Mouse (Mus musculus) layer of hippocampus, adult 8-10 months (tissue): ENCODE measurements at regions not wholly inside any gene's neighbourhood (a gene's known extent, or its start where the extent isn't known, plus 50 kb on each side); places are given as distances from the start of the nearest gene placed in this dataset.
A peak's percentile ranks its signal among the peaks of the same experiment; 100 is the strongest.
"Not testable (repeated sequence)": the region's sequence is repeated elsewhere in the genome, so short reads cannot be mapped to it uniquely, and the experiment has no call there.

Source experiments
- DNase-seq, 2 experiments: peaks; one replicate each; pipeline ENCODE4 v3.0.0; 2022; ENCODE audit warnings: low spot score in 2 of 2

DNA sequence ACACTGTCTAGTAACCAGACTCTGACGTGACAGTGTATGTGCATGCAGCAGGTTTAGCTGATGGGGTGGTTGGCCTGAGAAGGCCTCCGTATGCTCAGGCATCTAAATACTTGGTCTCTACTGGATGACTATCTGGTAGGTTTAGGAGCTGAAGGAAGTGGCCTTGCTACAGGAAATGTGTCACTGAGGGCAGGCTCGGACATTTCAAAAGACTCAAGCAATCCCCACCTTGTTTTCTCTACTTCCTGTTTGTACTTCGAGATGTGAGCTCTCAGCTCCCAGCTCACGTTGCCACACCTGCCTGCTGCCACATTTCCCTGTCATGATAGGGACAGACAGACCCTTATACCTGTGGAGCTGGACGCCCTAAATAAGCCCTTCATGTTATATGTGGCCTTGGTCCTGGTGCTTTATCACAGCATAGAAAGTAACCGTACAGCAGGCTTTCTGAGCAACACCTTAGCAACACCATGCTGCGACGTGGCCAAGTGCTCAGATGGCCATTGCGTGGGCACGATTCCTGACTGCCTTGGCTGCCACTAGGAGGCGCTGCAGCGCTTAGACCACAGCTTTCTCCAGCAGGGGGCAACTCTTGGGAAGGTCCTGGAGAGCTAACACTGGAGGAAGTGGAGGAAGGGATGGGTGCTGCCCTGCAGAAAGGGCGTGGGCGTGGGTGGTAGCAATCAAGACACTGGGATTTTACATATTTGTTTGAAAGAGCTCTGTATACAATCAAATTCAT lies 165.8 kb upstream of the Zfp637 start:
- DNase-seq, result no peak

DNA sequence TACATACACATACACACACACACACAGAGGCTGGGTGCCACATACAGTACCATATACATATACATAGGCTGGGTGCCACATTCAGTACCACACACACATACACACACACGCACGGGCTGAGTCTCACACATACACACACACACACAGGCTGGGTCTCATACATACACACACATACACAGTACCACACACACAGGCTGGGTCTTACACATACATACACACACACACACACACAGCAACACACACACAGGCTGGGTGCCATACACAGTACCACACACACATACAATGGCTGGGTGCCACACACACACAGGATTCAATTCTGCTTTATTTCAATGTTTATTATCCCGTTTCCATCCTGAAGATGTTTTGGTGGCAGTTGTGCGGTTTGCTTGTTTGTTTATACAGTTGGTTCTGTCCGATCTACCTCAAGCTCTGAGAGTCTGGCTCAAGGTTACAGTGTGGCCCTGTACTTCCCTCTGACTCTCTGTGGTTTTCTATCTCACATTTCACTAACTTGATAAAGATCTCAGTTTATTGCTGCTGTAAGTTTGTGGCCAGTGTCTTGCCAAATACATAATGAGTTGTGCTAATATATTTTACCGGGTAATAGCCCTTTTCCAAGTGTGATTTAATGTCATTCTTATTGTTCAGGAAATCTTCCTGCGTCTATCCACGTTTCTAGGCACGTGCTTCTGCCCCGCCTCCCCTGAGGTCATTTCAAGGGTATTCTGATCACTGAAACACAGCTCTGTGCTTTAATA lies 164.7 kb upstream of the Zfp637 start:
- no peak for DNase-seq

DNA sequence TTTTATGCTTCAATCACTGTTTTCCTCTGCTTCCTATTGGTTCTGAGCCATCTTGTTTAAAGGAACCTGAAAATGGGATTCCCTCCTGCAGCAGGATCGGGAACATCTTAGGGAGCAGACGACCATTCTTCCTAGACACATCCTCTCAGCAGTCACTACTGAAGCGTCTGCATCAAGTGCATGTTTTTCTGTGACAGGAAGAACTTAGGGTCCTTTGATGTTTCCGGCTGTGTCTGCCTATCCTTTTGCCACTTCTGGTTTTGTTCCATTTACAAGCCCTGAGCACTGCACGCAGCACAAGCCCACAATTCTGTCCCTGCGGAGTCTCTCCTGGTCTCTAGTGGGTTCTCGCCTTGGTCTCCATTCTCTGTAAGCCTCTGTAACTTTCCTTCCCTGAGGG lies 163.9 kb upstream of the Zfp637 start:
- no peak for DNase-seq

DNA sequence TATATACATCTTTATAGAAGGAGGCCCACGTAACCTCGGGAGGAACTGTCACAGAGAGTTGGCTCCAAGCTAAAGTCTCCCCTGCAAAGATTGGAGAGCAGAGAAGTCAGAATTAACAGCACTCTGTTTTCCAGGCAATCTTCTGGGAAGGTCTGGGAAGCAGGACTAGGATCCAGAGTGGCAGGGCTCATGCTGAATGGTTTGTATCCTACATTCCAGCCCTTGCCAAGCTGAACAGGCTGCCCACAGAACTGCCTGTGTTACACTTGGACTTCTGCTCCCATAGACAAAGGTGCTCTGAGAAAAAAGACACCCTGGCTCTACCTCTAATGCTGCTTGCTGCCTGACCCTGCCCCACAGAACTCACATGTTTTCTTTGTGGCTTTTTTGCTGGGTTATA lies 163.2 kb upstream of the Zfp637 start:
- no peak for DNase-seq

DNA sequence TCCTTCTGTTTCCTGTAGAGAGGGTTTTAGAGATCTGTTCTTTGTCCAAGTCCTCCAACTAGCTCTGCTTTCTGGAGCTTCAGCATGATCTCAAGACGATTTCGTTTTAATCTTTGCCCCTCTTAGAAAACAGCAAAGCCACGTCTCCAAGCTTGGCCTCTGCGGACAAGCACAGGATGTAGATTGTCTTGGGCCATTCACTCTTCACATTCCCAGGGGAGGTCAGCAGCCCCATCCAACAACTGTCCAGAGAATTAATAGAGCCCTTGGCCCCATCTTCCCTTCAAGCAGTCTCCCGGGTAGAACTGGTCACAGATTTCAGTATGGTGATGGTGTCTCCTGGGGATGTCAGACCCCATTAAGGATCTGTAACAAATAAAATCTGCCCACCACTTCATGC lies 162.7 kb upstream of the Zfp637 start:
- no peak for DNase-seq

DNA sequence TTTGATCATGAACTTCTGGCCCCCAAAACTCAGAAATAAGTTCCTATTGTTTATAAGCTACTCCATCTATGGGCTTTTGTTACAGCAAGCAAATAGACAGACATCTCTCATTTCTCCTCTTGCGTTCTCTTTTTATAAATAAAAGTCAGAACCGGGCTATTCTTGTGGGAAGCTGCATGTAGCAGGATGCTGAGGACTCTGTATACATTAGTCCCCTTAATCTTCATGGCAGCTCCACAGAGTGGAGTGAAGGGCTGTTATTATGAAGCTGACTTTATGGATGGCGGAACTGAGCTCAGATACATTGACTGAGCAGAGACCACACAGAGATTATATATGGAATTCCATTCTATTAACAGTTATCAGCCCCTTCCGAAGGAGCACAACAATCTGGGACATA lies 162.1 kb upstream of the Zfp637 start:
- no peak for DNase-seq

DNA sequence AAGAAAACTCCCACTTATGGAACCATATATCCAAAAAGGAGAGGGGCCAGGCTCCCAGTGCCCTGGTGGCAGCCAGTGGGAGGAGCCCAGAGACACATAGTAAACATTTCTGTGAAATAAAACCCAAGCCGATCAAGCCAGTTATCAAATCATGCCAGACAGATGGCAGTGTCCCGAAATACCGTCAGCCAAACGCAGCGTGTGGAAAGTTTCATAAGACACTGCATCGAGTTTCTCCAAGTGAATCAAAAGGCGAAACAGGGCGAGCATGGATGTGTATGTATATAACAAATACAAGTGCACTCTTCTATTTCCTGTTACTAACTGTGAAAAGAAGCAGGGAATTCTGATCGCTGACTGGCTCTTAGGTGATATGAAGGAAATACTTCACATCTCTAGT lies 154.8 kb upstream of the Zfp637 start:
- peak in 1 of 2 experiments; percentile 7 for DNase-seq

DNA sequence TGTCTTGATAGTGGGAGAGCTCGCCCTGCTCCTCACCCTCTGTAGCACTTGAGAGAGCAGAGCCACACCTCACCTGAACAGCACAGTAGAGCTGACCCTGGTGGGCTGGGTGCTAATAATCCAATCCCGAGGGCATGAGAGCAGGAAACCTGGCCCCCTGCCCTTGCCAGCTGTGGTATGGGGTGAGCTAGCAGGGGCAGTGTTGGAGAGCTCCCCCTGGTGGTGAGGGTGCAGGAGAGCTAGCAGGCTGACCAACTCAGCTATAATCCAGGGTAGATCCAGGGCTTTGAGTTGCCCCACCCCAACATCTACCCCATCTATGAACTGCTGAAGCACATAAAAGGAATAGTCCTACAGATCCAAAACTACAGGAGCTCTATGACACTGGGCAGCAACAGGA lies 153.9 kb upstream of the Zfp637 start:
- no peak for DNase-seq

DNA sequence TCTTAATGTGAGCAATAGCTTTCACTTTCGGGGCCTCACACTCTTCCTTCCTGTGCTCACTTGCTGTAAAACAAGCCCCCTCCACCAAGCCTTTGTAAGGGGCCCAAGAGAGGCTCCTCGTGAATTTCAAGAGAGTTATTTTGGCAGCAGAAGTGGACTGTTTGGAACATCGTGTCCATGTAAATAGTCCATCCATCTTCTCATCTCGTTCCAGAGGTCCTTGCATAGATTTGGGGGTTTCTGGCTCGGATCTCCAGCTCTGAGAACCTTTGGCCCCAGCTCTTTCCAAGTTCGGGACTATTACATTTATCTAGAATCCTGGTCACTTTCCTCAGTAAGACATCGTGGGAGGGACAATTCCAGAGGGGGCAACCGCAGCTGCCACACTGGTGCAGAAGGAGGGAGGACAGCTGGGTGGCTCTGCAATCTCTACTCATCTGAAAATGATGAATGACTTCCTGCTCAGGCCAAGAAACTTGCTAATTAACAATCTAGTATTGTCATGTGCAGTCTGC lies 152.3 kb upstream of the Zfp637 start:
- DNase-seq, result no peak

DNA sequence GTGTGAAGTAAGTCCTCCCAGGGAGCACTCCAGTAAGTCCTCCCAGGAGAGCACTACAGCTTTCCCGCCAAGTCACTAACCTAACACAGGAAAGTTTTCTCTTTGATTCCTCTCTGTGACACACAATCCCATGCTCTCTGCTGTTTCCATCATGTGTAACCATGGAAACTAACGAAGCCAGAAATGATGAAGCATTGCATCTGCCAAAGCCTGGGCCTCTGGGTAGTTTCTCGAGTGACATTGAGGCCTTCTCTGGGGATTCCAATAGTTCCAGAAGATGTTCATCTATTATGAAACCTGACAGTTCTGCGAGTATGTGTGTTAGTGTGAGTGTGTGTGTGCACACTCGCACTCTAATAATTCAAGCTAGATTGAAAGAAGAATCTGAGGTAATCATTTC lies 140.7 kb upstream of the Zfp637 start:
- no peak for DNase-seq

DNA sequence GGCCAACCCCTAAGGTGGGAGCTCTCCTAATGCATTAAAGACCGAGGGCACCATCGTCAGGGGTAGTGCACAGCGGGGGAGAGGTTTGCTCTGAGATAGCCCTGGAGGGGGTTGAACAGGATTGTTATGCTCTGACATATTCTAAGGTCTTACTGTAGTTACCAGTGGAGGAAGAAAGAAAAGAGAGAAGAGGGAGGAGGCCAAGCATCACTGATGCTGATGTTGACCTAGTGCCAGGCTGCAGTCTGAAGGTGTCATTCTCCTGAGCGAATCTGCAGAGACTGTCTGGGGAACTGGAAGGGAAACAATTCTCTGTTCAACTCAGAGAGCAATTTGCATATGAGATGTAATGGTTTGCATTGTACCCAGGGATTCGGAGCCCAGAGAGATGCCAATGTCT lies 139.4 kb upstream of the Zfp637 start:
- no peak for DNase-seq

DNA sequence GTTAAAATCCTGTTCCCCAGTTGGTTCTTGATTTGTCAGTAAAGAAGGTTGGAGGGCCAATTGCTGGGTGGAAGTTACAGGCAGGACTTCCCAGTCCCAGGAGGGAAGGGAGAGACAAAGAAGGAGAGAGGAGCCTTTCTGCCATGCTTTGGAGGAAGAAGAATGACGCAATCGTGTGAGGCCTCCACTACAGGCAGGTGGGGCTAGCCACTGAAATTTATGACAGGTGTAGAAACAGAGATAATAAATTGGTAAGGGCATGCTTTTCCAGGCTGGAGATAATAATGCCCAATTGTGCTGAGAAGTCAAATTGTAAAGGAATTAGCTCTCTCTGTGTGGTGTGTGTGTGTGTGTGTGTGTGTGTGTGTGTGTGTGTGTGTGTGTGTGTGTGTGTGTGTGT lies 135.0 kb upstream of the Zfp637 start:
- DNase-seq, result no peak

DNA sequence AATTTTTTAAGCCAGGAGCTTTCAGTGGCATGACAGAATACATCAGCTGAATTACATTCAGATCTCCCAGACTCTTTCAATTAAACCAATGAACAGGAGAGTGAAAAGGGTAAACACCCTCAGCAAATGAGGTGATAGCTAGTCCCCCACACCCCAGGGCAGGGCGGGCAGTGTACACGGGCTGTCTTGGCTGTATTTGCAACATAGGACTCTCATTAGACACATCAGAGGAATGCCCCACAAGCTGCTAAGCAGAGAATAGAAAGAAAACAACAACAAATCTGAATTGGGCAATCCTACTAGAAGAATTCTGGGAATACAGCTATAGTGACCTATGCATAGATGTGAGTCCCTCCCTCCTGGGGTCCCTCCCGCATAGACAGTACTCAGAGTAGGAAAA lies 131.8 kb upstream of the Zfp637 start:
- DNase-seq, result no peak

DNA sequence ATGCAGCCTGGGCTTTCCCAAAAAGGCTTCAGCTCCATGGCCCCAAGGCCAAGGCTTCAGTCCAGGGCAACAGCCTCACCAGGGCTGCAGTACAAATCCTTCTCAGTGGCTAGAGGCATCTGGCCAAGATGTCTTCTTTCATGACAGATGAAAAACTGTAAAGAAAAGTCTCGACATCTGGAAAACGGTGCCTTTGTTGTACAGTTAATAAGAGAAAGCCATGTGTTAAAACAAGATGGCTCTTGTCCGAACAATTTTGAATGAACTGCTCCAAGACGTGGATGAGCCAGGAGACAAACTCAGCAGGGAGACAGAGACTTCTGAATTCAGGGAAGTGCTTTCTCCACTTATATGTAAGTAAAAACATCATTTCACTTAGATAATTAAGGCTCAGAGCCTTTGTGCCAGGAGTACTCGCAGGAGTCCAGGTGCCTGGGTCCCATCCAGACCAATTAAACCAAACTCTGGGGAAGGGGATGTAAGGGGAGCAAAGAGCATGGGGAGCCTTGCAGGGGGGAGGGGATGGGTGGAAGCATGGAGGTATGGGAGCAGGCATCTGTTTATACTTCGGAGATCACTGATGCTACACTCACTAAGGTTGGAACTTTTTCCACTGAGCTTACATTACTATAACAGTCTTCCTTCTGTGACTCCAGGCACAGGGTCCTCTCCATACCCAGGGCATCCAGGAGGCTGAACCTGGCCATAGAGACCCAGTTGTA lies 125.8 kb upstream of the Zfp637 start:
- DNase-seq, result no peak

DNA sequence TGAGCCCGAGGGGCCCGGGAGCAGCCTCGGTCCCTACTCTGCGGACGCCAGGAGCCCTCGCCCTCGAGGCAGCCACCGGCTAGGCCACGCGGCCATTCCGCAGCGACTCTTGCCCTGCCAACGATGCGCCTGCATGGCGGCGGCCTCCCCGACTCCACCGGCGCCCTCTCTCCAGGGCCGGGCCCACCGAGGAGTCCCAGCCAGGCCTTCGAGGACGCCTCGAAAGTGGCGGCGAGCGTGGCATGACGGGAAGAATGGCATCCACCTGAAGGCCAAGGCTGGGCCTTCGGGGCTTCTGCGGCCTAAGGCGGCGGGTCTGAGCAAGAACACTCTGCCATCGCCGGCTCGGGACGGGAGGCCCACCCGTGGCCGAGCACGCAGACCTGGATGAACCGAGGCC lies 124.6 kb upstream of the Zfp637 start:
- DNase-seq, result not testable (repeated sequence)

DNA sequence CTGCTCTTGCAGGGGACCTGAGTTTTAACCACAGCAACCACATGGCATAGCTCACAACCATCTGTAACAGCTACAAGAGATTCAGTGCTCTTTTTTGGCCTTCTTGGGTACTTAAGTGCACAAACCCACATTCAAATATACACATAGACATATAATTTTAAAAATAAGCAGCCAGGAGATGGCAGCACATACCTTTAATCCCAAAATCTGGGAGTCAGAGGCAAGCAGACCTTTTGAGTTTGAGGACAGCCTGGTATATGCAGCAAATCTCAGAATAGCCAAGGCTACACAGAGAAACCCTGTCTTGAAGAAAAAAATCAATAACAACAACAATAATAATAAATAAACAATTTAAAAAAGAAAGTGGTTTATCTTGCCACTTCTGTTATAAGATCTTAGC lies 88.6 kb upstream of the Zfp637 start:
- not testable (repeated sequence) for DNase-seq

DNA sequence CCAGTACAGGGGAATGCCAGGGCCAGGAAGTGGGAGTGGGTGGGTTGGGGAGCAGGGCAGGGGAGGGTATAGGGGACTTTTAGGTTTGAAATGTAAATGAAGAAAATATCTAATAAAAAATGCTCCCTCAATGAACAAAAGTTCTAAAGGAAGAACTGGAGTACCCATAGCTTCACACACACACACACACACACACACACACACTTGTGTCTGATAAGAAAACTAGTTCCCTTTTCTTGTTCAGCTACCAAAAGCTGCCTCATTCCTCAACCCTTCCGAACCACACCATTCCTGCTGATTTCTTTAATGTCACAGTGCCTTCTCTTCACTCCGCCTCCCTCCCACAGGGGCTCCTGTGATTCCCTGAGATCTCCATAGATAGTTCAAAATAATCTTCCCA lies 85.3 kb upstream of the Zfp637 start:
- DNase-seq, result not testable (repeated sequence)

DNA sequence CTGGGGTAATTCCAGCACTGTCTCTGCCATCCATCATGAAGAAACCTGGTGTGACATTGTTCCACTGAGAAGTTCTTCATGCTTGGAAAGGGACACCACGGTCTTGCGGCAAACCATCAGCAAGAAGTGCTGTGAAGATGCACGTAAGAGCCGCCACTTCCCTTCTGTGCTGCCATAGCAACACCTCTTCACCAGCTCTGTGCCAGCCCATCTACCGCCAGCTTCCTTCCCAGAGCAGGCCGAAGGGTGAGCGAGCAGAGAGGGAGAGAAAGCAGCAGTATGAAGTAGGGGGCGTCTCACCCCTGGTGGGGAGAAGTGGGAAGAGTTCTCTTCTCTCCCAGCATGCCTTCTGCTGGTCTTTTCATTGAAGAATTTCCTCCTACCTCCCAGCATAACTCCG lies 84.8 kb upstream of the Zfp637 start:
- DNase-seq, result no peak

DNA sequence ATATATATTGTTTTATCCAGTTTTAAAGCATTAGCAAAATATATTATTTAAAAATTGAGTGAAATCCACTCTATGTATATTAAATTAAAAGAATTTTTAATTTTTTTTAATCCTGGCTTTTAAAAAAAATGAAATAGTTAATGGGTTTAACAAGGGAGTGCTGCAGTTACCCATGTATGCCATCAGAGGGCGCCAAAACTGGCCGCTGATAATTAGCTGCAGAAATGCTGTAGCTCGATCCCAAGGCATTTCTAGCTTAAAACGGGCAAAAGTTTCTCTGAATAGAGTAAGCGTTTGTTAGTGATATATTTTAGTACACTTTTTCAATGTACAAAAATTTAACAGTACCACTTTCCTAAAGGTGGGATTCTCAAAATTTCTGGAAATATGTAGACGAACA lies 82.5 kb upstream of the Zfp637 start:
- DNase-seq, result peak in 1 of 2 experiments; percentile 25

DNA sequence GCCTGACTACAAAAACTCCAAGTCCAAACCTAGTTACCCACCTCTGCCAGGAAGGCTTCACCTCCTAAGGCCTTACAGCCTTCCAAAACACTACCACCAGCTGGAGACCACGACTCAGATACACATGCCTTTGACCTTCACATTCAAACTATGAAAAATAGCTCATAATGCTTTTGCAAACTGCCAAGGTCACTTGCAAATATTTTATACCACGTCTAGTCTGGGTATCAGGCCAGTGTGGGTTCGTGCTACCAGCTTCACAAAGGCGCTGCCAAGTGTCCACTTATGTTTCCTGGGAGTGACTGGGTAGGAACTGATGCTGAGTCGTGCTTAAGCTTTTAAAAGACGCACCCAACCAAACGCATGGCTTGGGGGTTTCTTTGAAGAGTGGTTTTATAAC lies 69.5 kb upstream of the Zfp637 start:
- no peak for DNase-seq

DNA sequence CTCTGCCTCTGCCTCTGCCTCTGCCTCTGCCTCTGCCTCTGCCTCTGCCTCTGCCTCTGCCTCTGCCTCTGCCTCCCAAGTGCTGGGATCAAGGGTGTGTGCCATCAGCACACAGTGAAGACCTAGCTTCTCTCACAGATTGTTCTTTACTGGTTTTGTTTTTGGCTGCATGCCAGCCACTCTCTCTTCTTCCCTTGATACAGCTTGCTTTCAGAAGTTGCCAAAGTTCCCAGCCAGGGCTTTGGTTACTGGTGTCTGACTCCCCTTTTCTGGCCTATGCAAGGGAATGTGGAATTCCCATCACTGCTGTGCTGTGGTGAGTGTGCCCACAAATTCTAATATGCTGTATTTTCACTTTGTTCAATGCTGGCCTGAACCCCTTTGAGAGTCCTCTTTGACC lies 68.6 kb upstream of the Zfp637 start:
- DNase-seq, result no peak

DNA sequence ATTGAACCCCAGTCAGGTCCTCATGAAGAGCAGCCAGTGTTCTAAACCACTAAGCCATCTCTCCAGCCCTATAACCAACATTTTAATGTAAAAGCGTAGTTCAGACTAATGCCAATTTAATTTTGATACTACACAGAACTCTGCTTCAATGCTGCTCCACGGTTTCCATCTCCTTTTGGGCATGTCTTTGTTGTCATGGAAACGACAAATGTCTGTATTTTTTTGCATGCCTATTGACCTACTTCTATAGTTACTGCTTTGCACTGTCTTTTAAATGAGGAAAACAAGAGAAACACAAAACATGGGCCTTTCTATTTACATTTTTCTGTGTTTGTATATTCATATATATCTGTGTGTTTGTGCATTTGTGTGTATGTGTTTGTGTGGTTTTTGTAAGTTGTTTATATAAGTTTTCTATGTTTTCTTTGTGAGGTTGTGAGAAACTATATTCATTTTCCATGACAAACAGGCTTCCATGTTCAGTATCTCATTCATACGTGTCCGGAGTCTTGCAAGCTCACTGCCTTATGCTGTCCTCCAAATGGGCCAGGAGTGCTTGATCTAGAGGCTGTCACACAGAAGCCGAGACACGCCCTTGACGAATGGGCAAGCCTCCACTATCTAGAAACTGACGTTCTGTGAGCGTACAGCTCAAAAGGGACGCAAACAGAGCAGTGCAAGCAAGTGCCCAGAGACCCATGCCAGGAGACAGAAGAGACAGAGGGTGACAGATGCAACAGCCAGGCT lies 65.5 kb upstream of the Zfp637 start:
- DNase-seq, result no peak
